22 mouse cellular contexts compared by ENCODE assay signal in the genomic region with DNA sequence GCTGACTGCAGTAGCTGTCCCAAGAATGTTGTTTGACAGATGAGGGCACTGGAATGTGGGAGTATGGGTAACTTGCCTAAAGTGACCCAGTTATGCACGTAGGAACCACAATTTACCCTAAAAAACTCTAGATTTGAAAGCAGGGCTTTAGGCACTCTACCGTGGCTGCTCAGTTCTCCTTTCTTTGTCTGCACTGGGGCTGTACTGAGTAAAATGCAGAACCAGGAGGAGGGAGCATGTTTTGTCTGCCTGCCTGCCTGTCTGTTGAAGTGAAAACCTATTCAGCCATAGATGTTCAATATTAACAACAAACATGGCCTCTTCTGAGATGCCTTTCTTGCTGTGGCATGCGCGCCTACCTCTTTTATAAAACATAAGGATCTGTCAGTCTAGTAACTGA.
DNase-seq lines count a peak whose midpoint lies in the region; ATAC-seq and TF ChIP-seq lines count a peak whose summit lies in the region.
"Had no signal": no experiment of that assay in that cellular context is flagged by ENCODE, and none has a peak within 500 bp of the region (broad histone marks: within the 10 kb centered on the region; RNA-seq: fewer than 3 reads in every experiment).

No protein-coding gene starts in this region.

- peaks cover 28% of the 10 kb centered on the region for H3K4me1 ChIP-seq in midbrain, embryonic 10.5 days
- H3K4me1 ChIP-seq in midbrain, embryonic 14.5 days (ENCODE audit: control insufficient read depth, insufficient read depth, low read length): no peaks in the 10 kb centered on the region
- peaks cover 5% of the 10 kb centered on the region; the same call in 1 of the 2 replicates for H3K4me1 ChIP-seq in hindbrain, embryonic 14.5 days (replicated peaks; ENCODE audit: control insufficient read depth, insufficient read depth, low read length)
- H3K4me1 ChIP-seq in spleen, adult 2 months (ENCODE audit: control insufficient read depth, insufficient read depth, insufficient read length): no peaks in the 10 kb centered on the region
- no peaks in the 10 kb centered on the region for H3K4me1 ChIP-seq in thymus, adult 2 months (replicated peaks; ENCODE audit: control insufficient read depth, insufficient read depth, low read length)
- H3K4me1 ChIP-seq: embryonic facial prominence, embryonic 15.5 days had no signal

- peak overlapping the region; percentile 64; the same call in 1 of the 2 replicates for H3K27ac ChIP-seq in midbrain, embryonic 10.5 days (replicated peaks)
- H3K27ac ChIP-seq in midbrain, embryonic 14.5 days (replicated peaks; ENCODE audit: low read depth, low read length): no peak overlapping the region
- H3K27ac ChIP-seq in hindbrain, embryonic 14.5 days: peak overlapping the region; percentile 49; the same call in 1 of the 2 replicates
- no peak overlapping the region for H3K27ac ChIP-seq in spleen, adult 2 months (ENCODE audit: insufficient read depth, low read length)
- H3K27ac ChIP-seq in thymus, adult 2 months (ENCODE audit: control insufficient read depth, insufficient read depth, low read length): no peak overlapping the region
- H3K27ac ChIP-seq: embryonic facial prominence, embryonic 15.5 days; hindbrain, embryonic 15.5 days; kidney, postnatal 0 days; liver, embryonic 14.5 days had no signal

- H3K9me3 ChIP-seq in midbrain, embryonic 10.5 days (replicated peaks): no peaks in the 10 kb centered on the region
- H3K9me3 ChIP-seq in midbrain, embryonic 14.5 days (ENCODE audit: control insufficient read depth, low read length): no peaks in the 10 kb centered on the region
- H3K9me3 ChIP-seq in hindbrain, embryonic 14.5 days (ENCODE audit: control insufficient read depth, low read length): no peaks in the 10 kb centered on the region
- H3K9me3 ChIP-seq: embryonic facial prominence, embryonic 15.5 days; hindbrain, embryonic 15.5 days had no signal

- WGBS in midbrain, embryonic 10.5 days: 46% methylated on average over 4 of the region's 4 CpGs
- WGBS in midbrain, embryonic 14.5 days: 28% methylated on average over 4 of the region's 4 CpGs
- 44% methylated on average over 4 of the region's 4 CpGs for WGBS in hindbrain, embryonic 14.5 days
- 49% methylated on average over 4 of the region's 4 CpGs for WGBS in spleen, adult 2 months
- whole genome bisulfite sequencing in thymus, adult 2 months: 57% methylated on average over 4 of the region's 4 CpGs

- H3K27me3 ChIP-seq in midbrain, embryonic 10.5 days (ENCODE audit: low read depth, poor library complexity, severe bottlenecking): no peaks in the 10 kb centered on the region
- H3K27me3 ChIP-seq in midbrain, embryonic 14.5 days (ENCODE audit: control insufficient read depth, insufficient read depth, low read length): no peaks in the 10 kb centered on the region
- H3K27me3 ChIP-seq in hindbrain, embryonic 14.5 days (ENCODE audit: control insufficient read depth, insufficient read depth, low read length): no peaks in the 10 kb centered on the region
- no peaks in the 10 kb centered on the region for H3K27me3 ChIP-seq in spleen, adult 2 months (ENCODE audit: control insufficient read depth, insufficient read depth, low read length)
- no peaks in the 10 kb centered on the region for H3K27me3 ChIP-seq in thymus, adult 2 months (ENCODE audit: control insufficient read depth, insufficient read depth, low read length)
- H3K27me3 ChIP-seq: embryonic facial prominence, embryonic 15.5 days; hindbrain, embryonic 15.5 days had no signal

- no peak for TF ChIP-seq CTCF in brain, embryonic 14.5 days (IDR thresholded peaks at IDR 0.05; ENCODE audit: borderline replicate concordance, extremely low read depth, insufficient read depth, insufficient read length)
- TF ChIP-seq CTCF in spleen, adult 2 months (IDR thresholded peaks at IDR 0.05; ENCODE audit: extremely low read depth, insufficient read depth, insufficient read length, insufficient replicate concordance): no peak
- no peak for TF ChIP-seq CTCF in thymus, adult 2 months (IDR thresholded peaks at IDR 0.05; ENCODE audit: borderline replicate concordance, control insufficient read depth, extremely low read depth, insufficient read depth, low read length, poor library complexity)

- no peak overlapping the region for H3K9ac ChIP-seq in midbrain, embryonic 14.5 days (replicated peaks; ENCODE audit: low read length)
- no peak overlapping the region for H3K9ac ChIP-seq in hindbrain, embryonic 14.5 days
- H3K9ac ChIP-seq: embryonic facial prominence, embryonic 15.5 days; hindbrain, embryonic 15.5 days; liver, embryonic 14.5 days had no signal

- ATAC-seq in midbrain, embryonic 14.5 days (ENCODE audit: low FRiP score, low TSS enrichment): no peak
- ATAC-seq in hindbrain, embryonic 14.5 days (ENCODE audit: low FRiP score): no peak; the same call in 1 of the 2 replicates
- ATAC-seq: activated CD4-positive, CD25-positive, alpha-beta regulatory T cell, adult 4 months; CD4-positive, CD25-positive, alpha-beta regulatory T cell, adult 4 months; lung, postnatal 0 days had no signal

- DNase-seq in midbrain, embryonic 10.5 days (ENCODE audit: low spot score): no peak
- no peak for DNase-seq in midbrain, embryonic 14.5 days
- peak; percentile 49 for DNase-seq in brain, embryonic 14.5 days (ENCODE audit: low read depth)
- no peak for DNase-seq in hindbrain, embryonic 14.5 days (ENCODE audit: low spot score)
- DNase-seq in spleen, adult 2 months (ENCODE audit: low read depth in 1 of 2, low spot score in 2 of 2): peak; percentile 3 to 14
- no peak for DNase-seq in testis, postnatal 10 days (ENCODE audit: low spot score)
- no peak for DNase-seq in thymus, adult 2 months
- DNase-seq: adrenal gland, postnatal 10 days; cerebellum, adult 11-12 months; cerebellum, postnatal 36 days; gastrocnemius, postnatal 36 days; kidney, adult 11 months; right cerebral cortex, postnatal 14 days; thymus, postnatal 36 days had no signal

- no peaks in the 10 kb centered on the region for H3K36me3 ChIP-seq in midbrain, embryonic 10.5 days
- no peaks in the 10 kb centered on the region for H3K36me3 ChIP-seq in midbrain, embryonic 14.5 days (ENCODE audit: control insufficient read depth, insufficient read depth, low read length)
- no peaks in the 10 kb centered on the region for H3K36me3 ChIP-seq in hindbrain, embryonic 14.5 days (replicated peaks; ENCODE audit: control insufficient read depth, insufficient read depth)
- H3K36me3 ChIP-seq in spleen, adult 2 months (ENCODE audit: control insufficient read depth, insufficient read depth, low read length): no peaks in the 10 kb centered on the region
- H3K36me3 ChIP-seq in thymus, adult 2 months (ENCODE audit: control insufficient read depth, insufficient read depth, low read length): no peaks in the 10 kb centered on the region
- H3K36me3 ChIP-seq: embryonic facial prominence, embryonic 15.5 days; G1E; hindbrain, embryonic 15.5 days had no signal

- H3K4me2 ChIP-seq in midbrain, embryonic 14.5 days (ENCODE audit: low read length): no peak overlapping the region
- no peak overlapping the region for H3K4me2 ChIP-seq in hindbrain, embryonic 14.5 days (replicated peaks)
- H3K4me2 ChIP-seq: embryonic facial prominence, embryonic 15.5 days; hindbrain, embryonic 15.5 days had no signal

- H3K4me3 ChIP-seq in midbrain, embryonic 10.5 days: no peak overlapping the region
- H3K4me3 ChIP-seq in midbrain, embryonic 14.5 days (replicated peaks; ENCODE audit: low read depth, low read length): no peak overlapping the region
- no peak overlapping the region for H3K4me3 ChIP-seq in hindbrain, embryonic 14.5 days (replicated peaks; ENCODE audit: low read length)
- no peak overlapping the region for H3K4me3 ChIP-seq in spleen, adult 2 months (ENCODE audit: extremely low read depth, insufficient read depth, insufficient read length)
- no peak overlapping the region for H3K4me3 ChIP-seq in thymus, adult 2 months (ENCODE audit: control insufficient read depth, insufficient read depth, low read length)
- H3K4me3 ChIP-seq: embryonic facial prominence, embryonic 15.5 days; hindbrain, embryonic 15.5 days had no signal

- no peak for TF ChIP-seq POLR2A in brain, embryonic 14.5 days (IDR thresholded peaks at IDR 0.05; ENCODE audit: borderline replicate concordance, extremely low read depth, insufficient read depth, insufficient read length, poor library complexity, severe bottlenecking)
- no peak for TF ChIP-seq POLR2A in spleen, adult 2 months (IDR thresholded peaks at IDR 0.05; ENCODE audit: low read depth, low read length)
- no peak for TF ChIP-seq POLR2A in thymus, adult 2 months (IDR thresholded peaks at IDR 0.05; ENCODE audit: control insufficient read depth, extremely low read depth, insufficient read depth, low read length, poor library complexity)

Comparison
In these comparisons a context has a peak if more than half of its experiments do, and no peak if none do; other contexts are left out.
1. H3K27ac ChIP-seq: peak in midbrain, embryonic 10.5 days (single experiment) and hindbrain, embryonic 14.5 days (single experiment); none in midbrain, embryonic 14.5 days (single experiment), spleen, adult 2 months (single experiment) and thymus, adult 2 months (single experiment).
2. DNase-seq: peak in brain, embryonic 14.5 days (single experiment) and spleen, adult 2 months (2 of 2); none in midbrain, embryonic 10.5 days (single experiment), midbrain, embryonic 14.5 days (single experiment), hindbrain, embryonic 14.5 days (single experiment), testis, postnatal 10 days (single experiment) and thymus, adult 2 months (single experiment).